Mouse (Mus musculus) erythroblast, embryonic 14.5 days (primary cell): Measurements from ENCODE around the gene Tmem132a. TPM values are rescaled to one million over a fixed set of nuclear protein-coding genes. Genes with fewer than 3 reads are reported as not detected.

Source experiments
- H3K27me3 ChIP-seq: 2 replicates; pipeline ENCODE4 v1.6.1; 2012; ENCODE audit warnings: inconsistent platforms; ENCODE audit not compliant: control insufficient read depth
- H3K36me3 ChIP-seq: 2 replicates; pipeline ENCODE4 v1.6.1; 2012; ENCODE audit warnings: mild to moderate bottlenecking, inconsistent platforms; ENCODE audit not compliant: control insufficient read depth
- H3K4me1 ChIP-seq: 2 replicates; pipeline ENCODE4 v1.6.1; 2012; ENCODE audit warnings: inconsistent platforms; ENCODE audit not compliant: control insufficient read depth
- H3K4me3 ChIP-seq: replicated peaks from 2 replicates; pipeline ENCODE3; 2012; ENCODE audit warnings: moderate library complexity, mild to moderate bottlenecking, inconsistent platforms
- H3K9me3 ChIP-seq: 2 replicates; pipeline ENCODE4 v1.6.1; 2012; ENCODE audit warnings: low read length, inconsistent platforms, mixed read lengths; ENCODE audit not compliant: control insufficient read depth
- GATA1 ChIP-seq: IDR thresholded peaks from 2 replicates; pipeline ENCODE4 v1.6.1; 2012; ENCODE audit warnings: low read length, inconsistent platforms, mixed read lengths
- TAL1 ChIP-seq: IDR thresholded peaks from 3 replicates; pipeline ENCODE4 v1.6.1; 2012; ENCODE audit warnings: low read length, inconsistent platforms, mixed read lengths
- polyA plus RNA-seq: library from polyadenylated mRNA; stranded (reverse); fragments of >175 nt; gene quantifications from 2 replicates; pipeline ENCODE4 v1.2.3, GENCODE M21; 2012

Tmem132a gene
- 0.05 TPM in 2 replicates for polyA plus RNA-seq

GRCm38 (mm10) chr19:10869886-10870527 is at the start of gene Tmem132a:
Gene Tmem132a (minus strand): TSS chr19:10869940.
- no peaks in the 10 kb centered on the region for H3K9me3 ChIP-seq
- H3K36me3 ChIP-seq = peaks cover 33% of the 10 kb centered on the region
- peak within 1 kb of the TSS; percentile 43 for H3K4me3 ChIP-seq
- H3K27me3 ChIP-seq = peaks cover 25% of the 10 kb centered on the region
- no peak for TF ChIP-seq TAL1
- TF ChIP-seq GATA1 = no peak
- peaks cover 5% of the 10 kb centered on the region for H3K4me1 ChIP-seq

DNA sequence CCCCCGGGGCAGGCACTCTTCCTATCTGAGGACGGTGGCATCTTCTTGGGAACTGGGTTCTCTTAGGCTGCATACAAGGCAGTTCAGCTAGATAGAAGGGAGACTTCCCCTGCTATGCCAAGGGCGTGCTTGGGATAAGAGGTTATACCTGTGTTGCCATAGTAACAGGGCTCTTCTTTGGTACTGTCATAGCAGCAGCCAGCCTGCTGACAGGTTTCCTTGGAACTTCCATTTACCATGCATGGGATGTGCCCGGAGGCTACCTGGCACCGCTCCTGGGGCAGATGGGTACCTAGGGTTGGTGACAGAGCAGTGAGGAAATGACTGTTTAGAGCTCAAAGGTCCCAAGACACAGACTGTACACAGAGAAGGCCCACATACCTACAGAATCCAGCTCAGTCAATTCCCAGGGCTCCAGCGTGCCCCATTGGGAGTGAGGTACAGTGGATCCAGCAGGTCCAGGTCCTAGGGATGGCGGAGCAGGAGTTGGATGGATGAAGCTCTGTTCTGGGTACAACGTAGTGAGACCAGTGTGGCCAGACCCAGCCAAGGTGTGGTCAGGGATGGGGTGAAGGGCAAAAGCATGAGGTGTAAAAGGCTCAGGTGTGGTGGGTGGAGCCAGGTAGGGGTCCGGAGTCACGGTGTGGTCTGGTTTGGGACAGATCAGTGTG is 48.7 kb upstream of the Tmem132a start:
- Histone ChIP-seq H3K4me1 (peaks cover 6% of the 10 kb centered on the region), H3K36me3 (no peaks in the 10 kb centered on the region), H3K4me3 (no peak overlapping the region), H3K27me3 (peaks cover 7% of the 10 kb centered on the region), H3K9me3 (no peaks in the 10 kb centered on the region)
- TF ChIP-seq GATA1 (no peak), TAL1 (no peak)

- peaks cover 7% of the 10 kb centered on the region for H3K27me3 ChIP-seq
- no peak overlapping the region for H3K4me3 ChIP-seq
- TF ChIP-seq GATA1 (no peak), TAL1 (no peak)
- no peaks in the 10 kb centered on the region for H3K36me3 ChIP-seq
- peaks cover 6% of the 10 kb centered on the region for H3K4me1 ChIP-seq
- no peaks in the 10 kb centered on the region for H3K9me3 ChIP-seq
These were observed 46.8 kb upstream of the Tmem132a start for GRCm38 (mm10) chr19:10916506-10916905.

- no peaks in the 10 kb centered on the region for H3K36me3 ChIP-seq
- H3K4me3 ChIP-seq = no peak overlapping the region
- TF ChIP-seq GATA1 (no peak), TAL1 (no peak)
- H3K27me3 ChIP-seq = peaks cover 7% of the 10 kb centered on the region
- no peaks in the 10 kb centered on the region for H3K9me3 ChIP-seq
- H3K4me1 ChIP-seq = peaks cover 6% of the 10 kb centered on the region
These were observed 45.1 kb upstream of the Tmem132a start for GRCm38 (mm10) chr19:10914870-10915269.

- peaks cover 7% of the 10 kb centered on the region for H3K27me3 ChIP-seq
- H3K4me1 ChIP-seq = peaks cover 6% of the 10 kb centered on the region
- no peaks in the 10 kb centered on the region for H3K9me3 ChIP-seq
- H3K36me3 ChIP-seq = no peaks in the 10 kb centered on the region
- no peak for TF ChIP-seq TAL1
- no peak for TF ChIP-seq GATA1
- no peak overlapping the region for H3K4me3 ChIP-seq
These were observed 44.6 kb upstream of the Tmem132a start for GRCm38 (mm10) chr19:10914291-10914690.

DNA sequence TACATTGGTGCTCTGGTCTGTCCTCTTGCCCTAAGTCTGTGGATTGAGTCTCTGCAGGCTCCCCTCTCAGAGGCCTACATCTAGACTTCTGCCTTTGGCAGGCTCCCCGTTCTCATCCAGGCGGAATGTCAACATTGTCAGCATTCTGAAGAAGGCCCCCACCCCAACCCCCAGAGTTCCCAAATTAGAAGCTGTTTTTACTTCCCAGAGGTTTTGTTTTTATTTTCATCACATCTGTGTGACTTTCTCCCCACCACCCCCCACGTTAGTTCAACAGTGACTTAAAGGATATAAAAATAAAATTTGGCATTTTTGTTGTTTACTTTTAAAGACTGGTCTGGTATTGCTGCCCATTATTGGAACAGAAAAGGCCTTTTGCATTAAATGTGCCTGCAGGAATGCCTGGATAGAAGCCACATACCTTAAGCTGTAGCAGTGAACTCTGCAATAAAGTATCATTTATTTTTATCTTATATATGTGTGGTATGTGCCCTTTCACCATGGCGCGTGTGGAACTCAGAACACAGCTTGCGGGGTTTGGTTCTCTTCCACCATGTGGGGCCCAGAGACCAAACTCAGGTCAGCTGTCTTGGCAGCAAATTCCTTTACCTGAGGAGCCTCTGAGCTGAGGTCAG is 39.5 kb upstream of the Tmem132a start:
- H3K36me3 ChIP-seq = peaks cover 41% of the 10 kb centered on the region

GRCm38 (mm10) chr19:10907891-10908290 is 38.2 kb upstream of the Tmem132a start:
- Histone ChIP-seq H3K9me3 (no peaks in the 10 kb centered on the region), H3K4me3 (no peak overlapping the region), H3K36me3 (peaks cover 54% of the 10 kb centered on the region), H3K27me3 (no peaks in the 10 kb centered on the region), H3K4me1 (no peaks in the 10 kb centered on the region)
- TF ChIP-seq GATA1 (no peak), TAL1 (no peak)

More for the DNA sequence above, 39.5 kb upstream of the Tmem132a start:
- Histone ChIP-seq H3K4me1 (no peaks in the 10 kb centered on the region), H3K27me3 (no peaks in the 10 kb centered on the region), H3K4me3 (no peak overlapping the region), H3K9me3 (no peaks in the 10 kb centered on the region)
- TF ChIP-seq TAL1 = no peak
- no peak for TF ChIP-seq GATA1

GRCm38 (mm10) chr19:10905728-10906000 is 35.9 kb upstream of the Tmem132a start:
- Histone ChIP-seq H3K27me3 (no peaks in the 10 kb centered on the region), H3K36me3 (peaks cover 77% of the 10 kb centered on the region), H3K9me3 (no peaks in the 10 kb centered on the region), H3K4me1 (no peaks in the 10 kb centered on the region), H3K4me3 (no peak overlapping the region)
- TF ChIP-seq GATA1 (no peak), TAL1 (no peak)

DNA sequence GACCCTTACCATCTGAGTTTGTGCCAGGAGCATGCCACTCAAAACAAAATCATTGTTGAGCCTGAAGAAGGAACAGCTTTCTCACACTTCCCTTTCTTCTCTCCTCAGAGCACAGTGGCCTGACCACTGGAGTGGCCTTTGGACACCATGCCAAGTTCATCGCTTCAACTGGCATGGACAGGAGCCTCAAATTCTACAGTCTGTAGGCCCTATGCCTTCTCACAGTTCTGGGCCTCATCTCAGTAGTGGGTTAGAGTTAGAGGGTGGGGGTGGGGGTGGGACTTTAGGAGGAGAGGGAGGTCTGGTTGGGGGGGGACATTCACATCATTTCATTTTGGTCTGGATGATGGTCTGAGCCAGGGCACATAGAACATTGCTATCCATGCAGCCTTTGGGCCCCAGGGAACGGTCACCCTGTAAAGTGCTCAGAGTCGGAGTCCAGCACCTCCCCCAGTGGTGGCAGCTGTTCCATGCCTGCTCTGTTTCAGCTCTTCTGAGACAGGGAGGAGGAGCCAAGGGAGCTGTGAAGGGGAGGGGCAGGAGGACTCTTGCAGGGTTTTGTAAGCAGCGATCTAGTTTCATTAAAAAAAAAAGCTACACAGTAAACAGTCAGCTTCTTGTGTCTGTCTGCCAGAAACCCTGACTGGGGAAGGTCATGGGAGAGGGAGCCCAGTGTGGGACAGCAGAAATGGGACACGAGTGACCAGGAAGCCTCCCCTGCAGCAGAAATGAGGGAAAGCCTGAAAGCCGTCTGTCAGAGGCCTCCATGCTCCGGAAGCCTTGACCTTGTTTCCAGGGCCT is 35.4 kb upstream of the Tmem132a start:
- H3K27me3 ChIP-seq = no peaks in the 10 kb centered on the region
- H3K9me3 ChIP-seq = no peaks in the 10 kb centered on the region
- H3K4me1 ChIP-seq = no peaks in the 10 kb centered on the region
- TF ChIP-seq TAL1 = no peak
- TF ChIP-seq GATA1 = no peak
- peaks cover 82% of the 10 kb centered on the region for H3K36me3 ChIP-seq
- H3K4me3 ChIP-seq = no peak overlapping the region
